Mouse (Mus musculus) liver, postnatal 0 days (tissue): Measurements from ENCODE around the gene Ddx28.

Experiments used
- CTCF ChIP-seq: sonication (generic); IDR thresholded peaks from 2 replicates; pipeline ENCODE4 v1.5.1; 2016; ENCODE audit warnings: antibody characterized with exemption, low read depth
- EP300 ChIP-seq: IDR thresholded peaks from 2 replicates; pipeline ENCODE4 v1.6.1; 2016; ENCODE audit warnings: antibody characterized with exemption, low read depth, mild to moderate bottlenecking

GRCm38 (mm10) chr8:106060521-106060920 lies 48.8 kb upstream of the Ddx28 start:
- TF ChIP-seq EP300 (no peak), CTCF (no peak)
